Mouse (Mus musculus) heart, embryonic 14.5 days (tissue): ENCODE data around the gene Nfu1. TPM values are rescaled to one million over a fixed set of nuclear protein-coding genes. Genes with fewer than 3 reads are reported as not detected.
A peak's percentile ranks its signal among the peaks of the same experiment; 100 is the strongest.

ENCODE experiments used
- ATAC-seq: fragments of 200-750 bp; cut with Nextera tagmentation; 2 replicates; pipeline ENCODE4 v1.8.0; 2017; ENCODE audit warnings: low read depth, moderate TSS enrichment; ENCODE audit not compliant: insufficient number of reproducible peaks, insufficient read depth, low FRiP score
- H3K27ac ChIP-seq, 2 experiments: fragments of 200-500 bp in 1 of 2; fragments of 300-500 bp in 1 of 2; sonication (generic) in 1 of 2; replicated peaks in 1 of 2; 2 replicates each; pipeline ENCODE4 v1.5.1; 2012 to 2014; ENCODE audit warnings: low read depth in 2 of 2, low read length in 2 of 2, control low read depth in 1 of 2, mild to moderate bottlenecking in 1 of 2, mixed read lengths in 1 of 2; ENCODE audit not compliant: control insufficient read depth in 1 of 2, insufficient read depth in 1 of 2
- H3K27me3 ChIP-seq: fragments of 300-500 bp; sonication (generic); 2 replicates; pipeline ENCODE4 v1.6.1; 2014; ENCODE audit warnings: mild to moderate bottlenecking, low read length, control low read depth; ENCODE audit not compliant: control insufficient read depth, insufficient read depth
- H3K36me3 ChIP-seq: fragments of 300-500 bp; sonication (generic); 2 replicates; pipeline ENCODE4 v1.6.1; 2014; ENCODE audit warnings: mild to moderate bottlenecking, control low read depth, low read length, mixed read lengths; ENCODE audit not compliant: control insufficient read depth, insufficient read depth
- H3K4me1 ChIP-seq, 2 experiments: fragments of 200-500 bp in 1 of 2; fragments of 300-500 bp in 1 of 2; sonication (generic) in 1 of 2; 2 replicates each; pipeline ENCODE4 v1.6.1; 2012 to 2014; ENCODE audit warnings: low read length in 2 of 2, control low read depth in 1 of 2, mixed read lengths in 1 of 2; ENCODE audit not compliant: control insufficient read depth in 2 of 2, insufficient read depth in 2 of 2
- H3K4me2 ChIP-seq: fragments of 300-500 bp; sonication (generic); 2 replicates; pipeline ENCODE4 v1.6.1; 2014; ENCODE audit warnings: mild to moderate bottlenecking, low read length
- H3K4me3 ChIP-seq, 2 experiments: fragments of 200-500 bp in 1 of 2; fragments of 300-500 bp in 1 of 2; sonication (generic) in 1 of 2; 2 replicates each; pipeline ENCODE4 v1.5.1; 2012 to 2014; ENCODE audit warnings: low read length in 2 of 2, mild to moderate bottlenecking in 2 of 2, control low read depth in 1 of 2, low read depth in 1 of 2, moderate library complexity in 1 of 2; ENCODE audit not compliant: control insufficient read depth in 1 of 2, insufficient read depth in 1 of 2
- H3K9ac ChIP-seq: fragments of 300-500 bp; sonication (generic); 2 replicates; pipeline ENCODE4 v1.6.1; 2014; ENCODE audit warnings: mild to moderate bottlenecking, low read length
- H3K9me3 ChIP-seq: fragments of 300-500 bp; sonication (generic); 2 replicates; pipeline ENCODE4 v1.6.1; 2016; ENCODE audit warnings: low read length, control low read depth; ENCODE audit not compliant: control insufficient read depth
- WGBS: fragments of 180-500 bp; shearing (Covaris S2); extraction: QIAGEN DNeasy Blood & Tissue Kit; methylation state at CpG from one replicate; pipeline ENCODE4 v1.1.7; 2014; 5-methylcytosine and 5-hydroxymethylcytosine counted together
- polyA plus RNA-seq: library from polyadenylated mRNA; unstranded; fragments of >200 nt; fragmentation: Nextera tagmentation; extraction: Ambion mirVana; gene quantifications from 2 replicates; pipeline ENCODE4 v1.2.1, GENCODE M21; 2014

The Nfu1 gene
- polyA plus RNA-seq: 104 and 108 TPM in 2 replicates

DNA sequence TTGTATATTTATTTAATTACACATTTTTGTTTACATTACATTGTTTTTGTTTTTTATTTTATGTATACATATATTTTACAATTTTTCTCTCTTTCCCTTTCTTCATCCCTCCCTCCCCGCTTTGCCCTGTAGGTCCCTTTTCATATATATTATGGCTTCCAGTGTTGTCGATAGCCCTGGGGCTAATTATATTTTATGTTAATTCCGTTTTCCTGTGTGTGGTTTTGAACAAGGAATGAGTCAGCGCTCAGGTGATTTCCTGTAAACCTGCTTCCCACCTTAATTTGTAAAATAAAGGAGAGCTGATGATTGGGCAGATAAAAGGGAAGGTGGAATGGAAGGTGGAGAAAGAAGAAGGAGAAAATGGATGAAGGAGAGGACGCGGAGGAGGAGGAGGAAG lies at the start of gene Nfu1:
Nfu1 (plus strand) TSS at position 350 of the 400 bp plus-strand sequence.
- H3K9ac ChIP-seq: peak within 1 kb of the TSS; percentile 95
- H3K9me3 ChIP-seq: no peaks in the 10 kb centered on the region
- H3K36me3 ChIP-seq: peaks cover 15% of the 10 kb centered on the region
- H3K27me3 ChIP-seq: no peaks in the 10 kb centered on the region
- H3K4me3 ChIP-seq: peak within 1 kb of the TSS; percentile 63 to 93
- peak within 1 kb of the TSS; percentile 74 for H3K4me2 ChIP-seq
- H3K4me1 ChIP-seq: peaks cover 2 to 7% of the 10 kb centered on the region in 2 experiments; a peak in 2 of 4 replicates
- peak within 1 kb of the TSS; percentile 75 to 94 for H3K27ac ChIP-seq
- no peak for ATAC-seq
- 77% methylated on average over 6 of the region's 6 CpGs for WGBS

DNA sequence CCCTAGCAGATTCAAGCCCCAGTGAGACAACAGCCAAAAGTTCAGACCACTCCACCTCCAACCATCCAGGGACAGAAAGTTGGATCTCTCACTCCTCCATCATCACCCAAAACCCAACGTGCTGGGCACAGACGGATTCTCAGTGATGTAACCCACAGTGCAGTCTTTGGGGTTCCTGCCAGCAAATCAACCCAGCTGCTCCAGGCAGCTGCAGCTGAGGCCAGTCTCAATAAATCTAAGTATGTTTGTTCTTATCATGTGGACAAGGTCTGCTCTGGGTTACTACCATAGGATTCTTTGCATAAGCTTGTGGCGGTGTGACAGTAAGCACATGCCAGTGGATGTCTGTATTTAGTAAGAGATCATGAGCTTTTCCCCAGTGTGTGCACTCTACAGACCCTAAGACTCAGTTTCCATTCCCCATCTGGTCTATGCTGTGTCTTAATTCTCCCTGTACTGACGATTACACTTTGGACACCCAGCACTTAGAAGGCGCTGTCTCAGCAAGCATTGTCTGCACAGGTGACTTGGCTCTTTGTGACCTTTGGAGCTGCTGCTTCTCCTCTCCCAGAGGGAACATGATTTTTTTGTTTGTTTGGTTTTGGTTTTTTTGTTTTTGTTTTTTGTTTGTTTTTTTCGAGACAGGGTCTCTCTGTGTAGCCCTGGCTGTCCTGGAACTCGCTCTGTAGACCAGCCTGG lies 44.9 kb upstream of the Nfu1 start:
- peaks cover 94% of the 10 kb centered on the region for H3K36me3 ChIP-seq
- no peak overlapping the region for H3K4me3 ChIP-seq
- H3K4me2 ChIP-seq: no peak overlapping the region
- no peaks in the 10 kb centered on the region for H3K4me1 ChIP-seq
- 87% methylated on average over 7 of the region's 7 CpGs for WGBS
- ATAC-seq: no peak
- no peak overlapping the region for H3K9ac ChIP-seq
- H3K9me3 ChIP-seq: no peaks in the 10 kb centered on the region
- H3K27me3 ChIP-seq: no peaks in the 10 kb centered on the region
- H3K27ac ChIP-seq: no peak overlapping the region

DNA sequence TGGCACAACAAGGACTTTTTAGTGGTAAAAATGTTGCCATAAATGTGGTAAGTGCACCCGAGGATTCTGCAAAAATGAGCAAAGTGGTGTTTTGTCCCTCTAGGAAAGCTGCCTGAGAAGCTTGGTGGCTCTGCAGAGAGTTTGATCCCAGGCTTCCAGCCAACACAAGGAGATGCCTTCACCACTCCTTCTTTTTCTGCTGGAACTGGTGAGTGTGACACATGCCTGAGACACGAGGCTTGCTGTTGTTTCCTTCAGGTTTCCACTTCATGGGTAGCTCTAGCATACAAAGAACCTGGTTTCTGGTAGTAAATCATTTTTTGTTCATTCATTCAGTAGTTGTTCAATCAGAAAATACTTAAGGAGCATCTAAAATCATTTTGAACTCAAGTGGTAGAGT lies 41.9 kb upstream of the Nfu1 start:
- peaks cover 95% of the 10 kb centered on the region for H3K36me3 ChIP-seq
- no peak overlapping the region for H3K4me2 ChIP-seq
- 83% methylated on average over 2 of the region's 2 CpGs for WGBS
- ATAC-seq: no peak
- H3K9ac ChIP-seq: no peak overlapping the region
- H3K4me1 ChIP-seq: no peaks in the 10 kb centered on the region
- H3K27me3 ChIP-seq: no peaks in the 10 kb centered on the region
- no peak overlapping the region for H3K27ac ChIP-seq
- H3K9me3 ChIP-seq: no peaks in the 10 kb centered on the region
- H3K4me3 ChIP-seq: no peak overlapping the region

DNA sequence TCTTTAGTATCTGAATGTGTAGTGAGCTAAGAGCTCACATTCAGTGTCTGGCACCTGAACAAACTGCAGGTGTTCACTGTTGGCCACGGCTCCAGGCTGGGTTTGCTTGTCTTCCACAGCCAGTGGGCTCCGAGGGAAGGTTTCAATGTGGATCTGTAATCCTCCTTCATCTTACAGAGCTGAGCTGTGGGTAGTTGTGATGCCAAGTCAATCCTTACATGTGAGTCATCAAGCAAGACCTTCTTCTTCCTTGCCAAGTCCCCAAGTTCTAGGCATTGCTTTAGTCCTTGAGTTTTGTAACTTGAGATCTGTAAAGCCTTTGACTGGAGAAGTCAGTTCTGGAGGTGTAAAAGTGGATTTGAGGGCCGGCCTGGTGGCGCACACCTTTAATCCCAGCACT lies 35.1 kb upstream of the Nfu1 start:
- H3K9me3 ChIP-seq: no peaks in the 10 kb centered on the region
- H3K9ac ChIP-seq: no peak overlapping the region
- peaks cover 72% of the 10 kb centered on the region for H3K36me3 ChIP-seq
- no peak for ATAC-seq
- no peak overlapping the region for H3K4me3 ChIP-seq
- H3K4me1 ChIP-seq: no peaks in the 10 kb centered on the region
- WGBS: 92% methylated on average over 4 of the region's 4 CpGs
- no peak overlapping the region for H3K4me2 ChIP-seq
- H3K27me3 ChIP-seq: no peaks in the 10 kb centered on the region
- no peak overlapping the region for H3K27ac ChIP-seq

DNA sequence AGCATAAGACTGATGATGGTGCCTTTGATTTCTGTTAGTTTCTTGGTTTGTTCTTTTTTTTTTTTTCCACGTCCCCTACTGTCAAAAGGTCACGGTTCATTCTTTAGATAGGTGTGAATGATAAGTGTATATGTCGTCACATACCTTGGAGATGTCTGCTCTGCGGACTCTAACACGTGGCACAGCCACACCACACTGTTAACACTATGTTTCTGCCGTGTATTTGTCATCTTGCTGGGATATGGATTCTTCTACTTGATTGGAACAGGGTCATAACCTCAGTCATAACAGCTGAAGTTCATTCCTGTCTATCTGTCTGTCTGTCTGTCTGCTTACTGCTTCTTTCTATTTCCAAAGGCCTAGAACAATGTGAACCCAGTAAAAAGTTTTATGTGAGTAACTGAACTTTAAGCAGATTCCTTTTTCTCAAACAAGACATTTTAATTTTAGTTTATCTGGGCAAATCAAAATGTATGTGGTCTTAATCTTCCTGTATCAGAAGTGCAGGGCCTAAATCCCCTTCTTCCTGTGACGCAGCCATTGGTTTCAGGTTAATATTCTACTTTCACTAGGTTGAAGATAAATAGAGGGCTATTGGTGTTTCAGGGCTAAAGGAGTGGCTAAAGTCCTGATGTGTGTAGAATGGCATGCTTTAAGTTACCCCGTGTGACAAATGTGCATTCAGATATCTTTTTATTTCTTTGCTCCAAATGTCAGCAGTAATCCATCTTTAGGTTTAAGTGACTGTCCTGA lies 30.7 kb upstream of the Nfu1 start:
- Histone ChIP-seq H3K27ac (no peak overlapping the region), H3K9me3 (no peaks in the 10 kb centered on the region), H3K4me3 (no peak overlapping the region), H3K27me3 (no peaks in the 10 kb centered on the region), H3K4me1 (no peaks in the 10 kb centered on the region), H3K4me2 (no peak overlapping the region), H3K9ac (no peak overlapping the region), H3K36me3 (peaks cover 52% of the 10 kb centered on the region)
- ATAC-seq: no peak
- 51% methylated on average over 8 of the region's 8 CpGs for WGBS

DNA sequence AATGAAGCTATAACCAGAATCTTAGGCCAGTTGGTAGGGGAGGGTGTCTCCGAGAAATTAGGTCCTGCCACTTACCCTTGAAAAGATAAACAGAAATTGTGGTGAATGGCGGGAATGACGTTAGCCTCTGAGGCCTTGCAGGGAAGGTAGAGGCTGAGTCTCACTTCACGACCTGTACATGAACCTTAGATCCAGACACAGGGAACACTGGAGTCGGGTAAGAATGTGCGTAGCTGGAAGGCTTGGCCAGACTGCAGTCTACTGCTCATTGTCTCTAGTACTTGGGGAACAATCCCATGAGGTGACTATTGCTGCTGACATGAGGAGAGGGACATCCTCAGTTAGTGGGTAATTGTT lies 30.1 kb upstream of the Nfu1 start:
- Histone ChIP-seq H3K4me1 (no peaks in the 10 kb centered on the region), H3K36me3 (peaks cover 52% of the 10 kb centered on the region), H3K9ac (no peak overlapping the region), H3K27me3 (no peaks in the 10 kb centered on the region), H3K9me3 (no peaks in the 10 kb centered on the region), H3K27ac (no peak overlapping the region), H3K4me3 (no peak overlapping the region), H3K4me2 (no peak overlapping the region)
- WGBS: 49% methylated on average over 6 of the region's 6 CpGs
- no peak for ATAC-seq

DNA sequence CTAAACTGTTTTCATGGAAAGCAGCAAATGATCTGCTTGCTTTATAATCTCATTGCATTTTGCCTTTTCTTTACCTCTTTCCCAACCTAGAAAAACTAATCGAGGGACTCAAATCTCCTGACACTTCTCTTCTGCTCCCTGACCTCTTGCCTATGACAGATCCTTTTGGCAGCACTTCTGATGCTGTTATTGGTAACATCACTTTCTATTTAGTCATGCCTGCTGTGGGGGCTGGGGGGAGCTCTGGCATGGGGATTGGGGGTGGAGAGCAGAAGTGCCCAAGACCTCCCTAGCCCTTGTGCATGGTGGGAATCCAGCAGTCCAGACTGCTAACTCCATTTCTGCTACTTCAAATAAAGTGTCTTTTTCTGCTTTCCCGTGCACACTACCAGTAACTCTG lies 27.8 kb upstream of the Nfu1 start:
- ATAC-seq: no peak
- 76% methylated on average over 2 of the region's 2 CpGs for WGBS
- no peak overlapping the region for H3K4me2 ChIP-seq
- H3K36me3 ChIP-seq: peaks cover 49% of the 10 kb centered on the region
- H3K9ac ChIP-seq: no peak overlapping the region
- H3K9me3 ChIP-seq: no peaks in the 10 kb centered on the region
- H3K27ac ChIP-seq: no peak overlapping the region
- H3K27me3 ChIP-seq: no peaks in the 10 kb centered on the region
- H3K4me3 ChIP-seq: no peak overlapping the region
- H3K4me1 ChIP-seq: no peaks in the 10 kb centered on the region
